Mouse (Mus musculus): ENCODE data around the gene Tppp3.
A peak's percentile ranks its signal among the peaks of the same experiment; 100 is the strongest.

The Tppp3 gene

GRCm38 (mm10) chr8:105471314-105472015 is at the start of gene Tppp3:
Tppp3 (minus strand) TSS chr8:105471526.
- DNase-seq (ENCODE audit: low spot score in 2 of 2) = peak; percentile 77 to 92

- DNase-seq (ENCODE audit: low spot score in 2 of 2) = no peak
Measured at GRCm38 (mm10) chr8:105521061-105521460, 49.7 kb upstream of the Tppp3 start.

- no peak for DNase-seq (ENCODE audit: low spot score in 2 of 2)
Measured at GRCm38 (mm10) chr8:105520521-105520920, 49.2 kb upstream of the Tppp3 start.

GRCm38 (mm10) chr8:105519591-105519990 is 48.3 kb upstream of the Tppp3 start:
- DNase-seq (ENCODE audit: low spot score in 2 of 2) = no peak

GRCm38 (mm10) chr8:105518436-105519313 is 47.3 kb upstream of the Tppp3 start, which contains the start of gene Hsd11b2:
Hsd11b2 (plus strand) TSS chr8:105518755.
- peak in 1 of 2 experiments; percentile 56 for DNase-seq (ENCODE audit: low spot score in 2 of 2)

GRCm38 (mm10) chr8:105517346-105517745 is 46.0 kb upstream of the Tppp3 start:
- no peak for DNase-seq (ENCODE audit: low spot score in 2 of 2)

GRCm38 (mm10) chr8:105516018-105516645 is 44.8 kb upstream of the Tppp3 start:
- DNase-seq (ENCODE audit: low spot score in 2 of 2) = peak; percentile 52 to 60

GRCm38 (mm10) chr8:105514656-105515055 is 43.3 kb upstream of the Tppp3 start:
- peak in 1 of 2 experiments; percentile 65 for DNase-seq (ENCODE audit: low spot score in 2 of 2)

GRCm38 (mm10) chr8:105514194-105514593 is 42.9 kb upstream of the Tppp3 start:
- DNase-seq (ENCODE audit: low spot score in 2 of 2) = no peak

- no peak for DNase-seq (ENCODE audit: low spot score in 2 of 2)
Measured at GRCm38 (mm10) chr8:105509997-105510735, 38.8 kb upstream of the Tppp3 start.

GRCm38 (mm10) chr8:105508758-105509157 is 37.4 kb upstream of the Tppp3 start:
- DNase-seq (ENCODE audit: low spot score in 2 of 2) = no peak

GRCm38 (mm10) chr8:105506977-105507376 is 35.7 kb upstream of the Tppp3 start:
- DNase-seq (ENCODE audit: low spot score in 2 of 2) = no peak

GRCm38 (mm10) chr8:105504617-105505016 is 33.3 kb upstream of the Tppp3 start:
- no peak for DNase-seq (ENCODE audit: low spot score in 2 of 2)

- DNase-seq (ENCODE audit: low spot score in 2 of 2) = no peak
Measured at GRCm38 (mm10) chr8:105499787-105500186, 28.5 kb upstream of the Tppp3 start.

- DNase-seq (ENCODE audit: low spot score in 2 of 2) = peak; percentile 86 to 92
Measured at GRCm38 (mm10) chr8:105496439-105497180, 25.3 kb upstream of the Tppp3 start, which contains the start of gene Zdhhc1. Zdhhc1 (minus strand) TSS chr8:105496902.

GRCm38 (mm10) chr8:105495350-105496302 is 24.3 kb upstream of the Tppp3 start:
- no peak for DNase-seq (ENCODE audit: low spot score in 2 of 2)

- DNase-seq (ENCODE audit: low spot score in 2 of 2) = no peak
Measured at GRCm38 (mm10) chr8:105494566-105494965, 23.2 kb upstream of the Tppp3 start.

- DNase-seq (ENCODE audit: low spot score in 2 of 2) = no peak
Measured at GRCm38 (mm10) chr8:105493495-105493894, 22.2 kb upstream of the Tppp3 start.

GRCm38 (mm10) chr8:105489281-105489680 is 18.0 kb upstream of the Tppp3 start:
- DNase-seq (ENCODE audit: low spot score in 2 of 2) = no peak

GRCm38 (mm10) chr8:105488082-105488481 is 16.8 kb upstream of the Tppp3 start:
- DNase-seq (ENCODE audit: low spot score in 2 of 2) = no peak

All from urinary bladder, adult 18-20 months (tissue).